Mouse (Mus musculus) kidney, postnatal 10 days (tissue): Measurements from ENCODE around the gene Evi5l.

ENCODE experiments used
- DNase-seq: peaks from one replicate; pipeline ENCODE4 v3.0.0; 2021; ENCODE audit warnings: mixed read lengths

Gene Evi5l

DNA sequence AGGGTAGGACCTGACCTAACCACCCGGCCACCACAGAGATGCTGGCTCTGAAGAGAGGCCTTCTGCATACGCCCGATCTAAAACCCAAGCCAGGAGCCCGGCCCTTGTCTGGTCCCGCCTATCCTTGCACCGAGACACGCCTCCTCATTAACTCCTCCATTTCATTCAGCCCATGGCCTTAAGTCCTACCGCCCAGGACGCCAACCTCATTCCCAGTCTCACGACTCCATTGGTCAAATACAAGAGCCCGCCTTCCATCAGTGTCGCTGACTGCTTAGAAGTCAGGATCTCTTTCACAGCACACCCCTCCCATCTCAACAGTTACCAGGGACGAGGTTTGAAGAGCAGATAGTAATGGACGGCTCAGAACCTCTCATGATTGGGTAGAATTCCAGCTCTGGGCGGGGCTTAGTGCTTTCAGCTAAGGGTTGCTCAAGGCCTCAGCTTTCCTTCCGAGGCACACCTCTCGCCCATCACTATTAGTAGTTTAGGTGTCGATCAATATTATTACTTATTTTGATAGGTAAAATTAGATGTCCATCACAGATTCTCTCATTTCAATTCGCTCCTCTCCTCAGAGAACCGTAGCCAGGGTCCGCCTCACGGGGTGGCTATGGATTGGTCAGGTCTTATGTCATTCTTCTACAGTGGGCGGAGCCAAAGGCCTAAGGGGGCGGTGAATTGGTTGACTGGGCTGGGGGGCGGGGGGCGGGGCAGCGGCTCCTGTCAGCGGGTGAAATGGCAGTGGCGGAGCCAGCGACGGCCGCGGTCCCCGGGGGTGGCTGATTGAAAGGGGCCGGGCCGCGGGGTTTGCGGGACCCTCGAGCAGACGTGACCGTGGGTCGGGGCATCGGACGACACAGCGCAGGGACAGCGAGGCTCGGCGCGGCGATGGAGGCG, at the start of gene Evi5l:
Evi5l (plus strand) TSS at position 716 of the 900 bp plus-strand sequence.
- DNase-seq, result peak; percentile 99

DNA sequence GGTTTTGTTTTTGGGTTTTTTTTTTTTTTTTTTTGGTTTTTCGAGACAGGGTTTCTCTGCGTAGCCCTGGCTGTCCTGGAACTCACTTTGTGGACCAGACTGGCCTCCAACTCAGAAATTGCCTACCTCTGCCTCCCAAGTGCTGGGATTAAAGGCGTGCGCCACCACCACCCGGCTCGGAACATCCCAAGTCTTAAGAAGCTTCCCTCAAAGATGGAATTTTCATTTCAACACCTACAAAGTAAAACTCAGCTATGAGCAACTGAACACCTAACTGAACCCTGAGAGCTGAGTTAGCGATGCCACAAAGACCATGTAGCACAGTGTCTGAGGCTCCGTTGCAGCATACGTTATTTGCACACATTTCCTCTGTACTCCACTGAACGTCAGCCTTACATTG, 32.6 kb upstream of the Evi5l start, which contains the start of gene Cd209g:
Cd209g (plus strand) TSS at position 301 of the 400 bp plus-strand sequence.
- DNase-seq, result no peak

DNA sequence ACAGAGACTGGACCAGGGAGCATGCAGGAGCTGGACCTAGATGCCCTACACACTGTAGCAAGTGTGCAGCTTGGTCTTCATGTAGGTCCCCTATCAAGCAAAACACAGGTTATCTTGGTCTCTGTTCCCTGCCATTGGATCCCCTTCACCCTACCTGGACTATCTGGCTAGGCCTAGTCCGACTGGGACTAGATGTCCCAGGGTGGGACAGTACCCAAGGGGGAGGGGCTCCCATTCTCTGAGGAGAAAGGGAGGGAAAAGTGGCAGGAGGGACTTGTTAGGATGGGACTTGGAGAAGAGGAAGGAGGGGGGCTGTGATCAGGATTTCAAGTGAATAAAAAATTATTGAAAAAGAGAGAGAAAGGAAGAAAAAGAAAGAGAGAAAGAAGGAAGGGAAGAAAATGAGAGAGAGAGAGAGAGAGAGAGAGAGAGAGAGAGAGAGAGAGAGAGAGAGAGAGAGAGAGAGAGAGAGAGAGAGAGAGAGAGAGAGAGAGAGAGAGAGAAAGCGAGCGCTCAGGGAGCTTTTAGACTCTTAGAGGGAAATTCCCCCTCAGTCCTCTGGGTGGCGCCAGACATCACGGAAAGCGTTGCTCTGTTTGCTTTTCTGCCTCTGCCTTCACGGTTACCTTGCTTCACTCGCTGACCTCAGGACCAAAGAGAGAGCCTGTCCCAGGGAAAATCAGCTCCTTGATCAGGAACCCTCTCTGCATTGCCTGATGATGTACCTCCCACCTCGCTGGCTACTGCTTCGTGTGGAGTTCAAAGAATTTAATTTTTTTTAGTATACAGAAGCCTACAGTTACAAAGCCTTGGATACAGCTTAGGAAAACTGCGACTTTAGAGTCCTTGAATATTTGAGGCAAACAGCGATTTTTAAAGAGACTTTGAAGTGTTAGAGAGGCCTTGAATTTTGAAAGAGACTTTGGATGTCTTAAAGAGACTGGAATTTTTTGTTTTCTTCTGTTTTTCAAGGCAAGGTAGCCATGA, 26.4 kb upstream of the Evi5l start:
- peak; percentile 83 for DNase-seq

GRCm38 (mm10) chr8:4141721-4142120, 24.6 kb upstream of the Evi5l start:
- no peak for DNase-seq

DNA sequence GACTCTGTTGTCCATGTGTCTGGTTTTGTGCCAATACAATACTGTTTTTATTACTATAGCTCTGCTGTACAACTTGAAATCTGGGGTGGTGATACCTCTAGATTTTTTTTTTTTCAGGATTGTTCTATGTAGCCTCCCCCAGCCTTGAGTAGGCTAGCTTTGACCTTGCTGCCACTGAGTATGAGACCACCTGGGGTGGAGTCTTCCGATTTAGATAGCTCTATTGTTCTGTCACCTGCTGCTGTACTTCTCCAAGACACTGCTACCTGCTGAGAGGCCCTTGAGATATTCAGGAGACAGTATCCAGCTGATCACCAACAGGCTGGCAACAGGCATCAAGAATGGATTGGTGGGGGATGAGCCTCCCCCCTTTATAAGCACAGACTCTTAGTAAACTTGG, 19.1 kb upstream of the Evi5l start:
- no peak for DNase-seq

DNA sequence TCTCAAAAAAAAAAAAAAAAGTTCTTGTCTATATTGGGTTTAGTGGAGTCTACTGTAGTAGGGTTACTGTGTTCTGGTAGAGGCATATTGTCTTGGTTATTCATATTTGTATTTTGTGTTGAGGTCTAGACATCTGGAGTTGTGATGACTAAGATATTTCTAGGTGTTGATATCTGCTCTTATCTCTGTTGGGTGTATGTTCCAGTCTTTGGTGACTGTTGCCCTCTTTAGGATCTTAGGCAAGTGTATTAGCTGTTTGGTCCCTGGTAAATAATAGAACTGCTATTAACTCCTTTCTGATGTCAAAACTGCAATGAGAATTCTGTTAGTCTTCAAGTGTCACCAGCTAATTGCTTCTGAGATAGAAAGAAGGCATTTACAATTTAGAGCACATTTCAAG, 11.5 kb upstream of the Evi5l start:
- DNase-seq, result no peak

DNA sequence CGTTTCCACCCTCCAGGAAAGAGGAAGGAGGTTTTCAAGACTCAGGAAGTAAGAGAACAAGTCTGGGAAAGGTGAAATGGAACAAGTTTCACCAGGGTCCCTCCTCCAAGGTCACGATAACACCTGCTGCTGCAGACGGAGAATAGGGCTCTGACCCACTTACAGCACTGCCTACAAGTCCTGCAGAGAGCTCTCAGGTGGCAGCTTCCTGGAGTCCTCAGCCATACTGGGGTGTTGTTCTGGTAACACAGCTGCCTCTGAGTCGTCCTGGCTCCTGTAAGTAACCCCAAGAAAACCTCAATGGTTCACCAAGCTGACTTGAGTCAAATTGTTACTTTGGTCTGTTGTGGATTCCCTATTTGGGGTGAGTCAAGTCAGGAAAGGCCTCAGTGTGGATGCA, 3.6 kb upstream of the Evi5l start:
- no peak for DNase-seq

DNA sequence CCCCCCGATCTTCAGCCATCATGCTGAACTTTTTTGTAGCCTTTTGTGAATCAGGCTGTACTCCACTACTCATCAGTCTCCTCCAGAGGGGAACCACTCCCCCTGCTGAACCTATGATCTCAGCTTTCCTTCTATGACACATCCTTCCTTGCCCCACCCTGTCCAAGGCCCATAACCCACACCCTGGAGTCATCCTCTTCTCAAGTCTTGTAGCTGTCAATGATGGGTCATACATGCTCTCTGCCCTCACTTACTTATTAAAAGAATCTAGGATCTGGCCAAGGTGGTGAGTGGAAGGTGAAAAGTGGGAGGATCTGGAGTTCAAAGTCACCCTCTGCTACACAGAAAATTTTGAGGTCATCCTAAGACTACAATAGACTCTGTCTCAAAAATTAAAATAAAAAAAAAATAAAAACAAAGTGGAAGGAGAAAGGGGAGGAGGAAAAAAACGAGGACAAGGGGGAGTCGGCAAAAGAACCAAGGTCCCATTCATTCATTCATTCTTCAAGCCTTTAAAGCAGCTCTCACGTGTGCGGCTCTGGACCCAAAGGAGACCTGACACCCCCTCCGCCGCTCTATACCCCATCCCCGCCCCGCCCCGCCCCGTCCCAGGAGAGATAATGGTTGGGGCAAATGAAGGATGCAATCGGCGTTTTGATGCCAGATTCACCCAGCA, 1.1 kb upstream of the Evi5l start:
- no peak for DNase-seq

GRCm38 (mm10) chr8:4166881-4167525, 636 bp downstream of the Evi5l start:
- no peak for DNase-seq

GRCm38 (mm10) chr8:4167918-4168317, 1.6 kb downstream of the Evi5l start:
- DNase-seq, result no peak

- no peak for DNase-seq
Observed at GRCm38 (mm10) chr8:4172486-4172885, 6.1 kb downstream of the Evi5l start.

DNA sequence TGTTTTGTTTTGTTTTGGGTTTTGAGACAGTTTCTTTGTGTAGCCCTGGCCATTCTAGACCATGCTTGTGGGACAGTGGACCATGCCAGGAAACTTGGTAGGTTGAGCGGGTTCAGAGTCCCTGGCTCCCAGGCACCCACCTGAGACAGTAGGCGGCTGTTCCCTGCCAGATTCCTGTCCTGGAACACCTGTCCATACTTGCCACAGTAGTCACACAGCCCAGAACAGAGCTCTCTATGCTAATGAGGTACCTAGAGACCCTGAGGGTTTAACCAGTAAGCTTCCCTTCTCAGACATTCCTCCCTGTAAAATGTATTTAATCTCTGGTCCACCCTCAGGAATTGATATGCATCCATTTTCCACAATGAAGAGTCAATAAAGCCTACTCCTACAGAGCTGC, 7.7 kb downstream of the Evi5l start:
- no peak for DNase-seq

GRCm38 (mm10) chr8:4183409-4183808, 17.0 kb downstream of the Evi5l start:
- no peak for DNase-seq

DNA sequence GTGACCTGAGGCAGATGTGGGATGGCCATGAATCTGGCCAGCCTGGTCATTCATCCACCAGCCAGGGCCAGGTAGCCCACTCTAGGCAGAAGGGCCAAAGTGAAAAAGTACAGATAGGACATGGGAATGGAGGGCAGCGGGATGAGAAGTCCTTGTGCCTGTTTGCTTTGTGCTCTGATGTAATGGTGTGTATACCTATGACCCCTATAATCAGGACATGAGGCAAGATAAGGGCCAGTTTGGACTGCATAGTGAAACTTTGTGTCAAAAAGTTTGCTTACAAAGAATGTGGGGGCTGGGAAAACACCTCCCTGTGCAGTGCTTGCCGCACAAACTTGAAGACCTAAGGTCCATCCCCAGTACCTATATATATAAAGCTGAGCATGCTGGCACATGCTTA, 19.8 kb downstream of the Evi5l start:
- no peak for DNase-seq

DNA sequence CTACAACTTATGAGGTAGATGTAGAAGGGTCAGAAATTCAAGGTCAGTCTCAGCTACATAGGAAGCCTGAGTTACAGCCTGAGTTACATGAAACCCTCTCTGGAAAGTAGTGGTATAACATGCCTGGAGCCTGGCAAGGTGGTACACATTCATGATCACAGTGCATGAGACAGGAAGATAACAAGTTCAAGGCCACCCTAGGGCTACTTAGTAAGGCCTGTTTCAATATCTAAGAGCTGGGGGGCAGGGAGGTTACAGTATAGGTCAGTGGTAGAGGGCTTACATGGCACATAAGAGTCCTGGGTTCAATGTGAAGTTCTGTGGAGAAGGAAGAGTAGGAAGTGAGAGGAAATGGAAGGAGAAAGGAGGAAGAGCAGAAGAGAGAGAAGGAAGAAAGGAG, 22.2 kb downstream of the Evi5l start:
- DNase-seq, result no peak

GRCm38 (mm10) chr8:4189031-4189722, 22.8 kb downstream of the Evi5l start:
- DNase-seq, result no peak

DNA sequence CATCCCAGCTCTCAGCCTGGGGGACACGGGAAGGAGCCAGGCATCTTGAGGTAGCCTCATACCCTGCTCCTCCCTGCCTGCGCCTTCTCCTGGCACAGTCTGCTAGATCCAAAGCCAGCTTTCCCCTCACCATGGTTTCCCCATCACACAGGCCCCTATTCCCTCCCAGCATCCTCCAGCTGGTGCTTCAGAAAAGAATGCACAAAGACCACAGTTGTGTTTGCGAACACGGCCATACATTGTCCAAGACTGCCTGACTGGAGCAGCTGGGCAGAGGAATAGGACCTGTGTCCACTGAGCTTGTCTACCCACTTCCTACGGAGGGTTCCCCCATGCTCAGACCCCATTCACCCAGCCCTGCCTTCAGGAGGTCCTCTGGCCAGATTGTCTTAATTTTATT, 25.9 kb downstream of the Evi5l start:
- DNase-seq, result no peak

DNA sequence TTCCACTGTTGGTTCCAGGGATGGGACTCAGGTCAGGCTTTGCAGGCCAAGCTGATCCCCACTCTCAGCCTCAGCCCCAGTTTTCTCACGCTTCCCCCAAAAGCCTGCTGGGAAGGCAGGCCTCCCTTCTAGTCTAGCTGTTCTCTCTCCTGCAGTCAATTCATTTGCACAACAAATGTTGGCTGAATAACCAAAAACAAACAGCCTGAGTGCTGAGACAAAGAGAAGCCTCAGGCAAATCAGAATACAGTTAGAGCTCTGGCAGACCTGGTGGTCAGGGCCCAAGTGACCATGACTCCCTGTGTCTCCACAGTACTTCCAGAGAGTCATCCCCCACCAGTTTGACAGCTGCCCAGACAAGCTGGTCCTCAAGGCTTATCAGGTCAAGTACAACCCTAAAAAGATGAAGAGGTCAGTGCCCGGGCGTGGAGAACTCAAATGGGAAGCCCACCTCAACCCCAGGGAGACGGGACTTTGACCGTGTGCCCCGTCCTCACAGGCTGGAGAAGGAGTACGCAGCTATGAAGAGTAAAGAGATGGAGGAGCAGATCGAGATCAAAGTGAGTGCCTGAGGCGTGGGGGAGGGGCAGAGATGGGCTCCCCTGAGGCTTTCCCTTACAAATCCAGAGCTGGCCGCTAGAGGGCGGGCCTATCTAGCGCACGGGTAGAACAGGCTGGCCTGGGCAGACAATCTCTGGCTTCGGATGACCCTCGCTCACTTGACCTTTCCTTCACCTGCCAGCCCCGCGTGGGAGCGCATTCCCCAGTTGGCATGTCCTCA, 26.6 kb downstream of the Evi5l start:
- peak; percentile 94 for DNase-seq

DNA sequence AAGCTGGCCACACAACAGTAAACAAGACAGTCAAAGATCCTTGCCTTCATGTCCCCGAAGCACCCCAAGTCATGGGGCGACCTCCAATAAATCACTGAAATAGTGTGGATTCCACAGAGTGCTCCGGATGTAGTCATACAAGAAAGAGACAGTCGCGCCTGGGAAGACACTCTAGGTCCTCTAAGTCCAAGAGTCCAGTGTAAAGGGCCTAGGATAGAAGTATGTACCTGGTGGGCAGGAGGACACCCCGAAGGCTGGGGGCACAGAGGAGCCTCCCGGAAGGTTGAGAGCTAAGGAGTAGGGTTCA, 27.2 kb downstream of the Evi5l start:
- DNase-seq, result no peak

- no peak for DNase-seq
Observed at GRCm38 (mm10) chr8:4201321-4201720, 35.0 kb downstream of the Evi5l start.
